Mouse (Mus musculus) ovary, postnatal 14 days (tissue): ENCODE results near the gene Arhgef26.
A peak's percentile ranks its signal among the peaks of the same experiment; 100 is the strongest.

Source experiments
- DNase-seq: peaks from one replicate; pipeline ENCODE4 v3.0.0; 2022; ENCODE audit warnings: low spot score

The Arhgef26 gene

GRCm38 (mm10) chr3:62338044-62338443, at the start of gene Arhgef26:
Gene Arhgef26 (plus strand): TSS chr3:62338344.
- DNase-seq = no peak

GRCm38 (mm10) chr3:62310493-62310892, 27.7 kb upstream of the Arhgef26 start:
- DNase-seq = no peak

GRCm38 (mm10) chr3:62311224-62311623, 26.9 kb upstream of the Arhgef26 start:
- DNase-seq = no peak

GRCm38 (mm10) chr3:62324708-62325107, 13.4 kb upstream of the Arhgef26 start:
- DNase-seq = no peak

GRCm38 (mm10) chr3:62327903-62328302, 10.2 kb upstream of the Arhgef26 start:
- no peak for DNase-seq

GRCm38 (mm10) chr3:62338461-62338853, 313 bp downstream of the Arhgef26 start:
- no peak for DNase-seq

- DNase-seq = peak; percentile 41
Observed at GRCm38 (mm10) chr3:62338854-62339515, 841 bp downstream of the Arhgef26 start.

GRCm38 (mm10) chr3:62339516-62340051, 1.4 kb downstream of the Arhgef26 start:
- peak; percentile 34 for DNase-seq

GRCm38 (mm10) chr3:62340154-62340760, 2.1 kb downstream of the Arhgef26 start:
- no peak for DNase-seq

- DNase-seq = no peak
Observed at GRCm38 (mm10) chr3:62340861-62341260, 2.7 kb downstream of the Arhgef26 start.

- DNase-seq = no peak
Observed at GRCm38 (mm10) chr3:62341496-62342205, 3.5 kb downstream of the Arhgef26 start.

GRCm38 (mm10) chr3:62348514-62349217, 10.5 kb downstream of the Arhgef26 start:
- DNase-seq = no peak

- DNase-seq = peak; percentile 13
Observed at GRCm38 (mm10) chr3:62349218-62349897, 11.2 kb downstream of the Arhgef26 start.

GRCm38 (mm10) chr3:62352071-62352470, 13.9 kb downstream of the Arhgef26 start:
- no peak for DNase-seq

GRCm38 (mm10) chr3:62352876-62353275, 14.7 kb downstream of the Arhgef26 start:
- no peak for DNase-seq

GRCm38 (mm10) chr3:62367882-62368281, 29.7 kb downstream of the Arhgef26 start:
- no peak for DNase-seq

GRCm38 (mm10) chr3:62372841-62373240, 34.7 kb downstream of the Arhgef26 start:
- DNase-seq = no peak

- no peak for DNase-seq
Observed at GRCm38 (mm10) chr3:62374346-62374745, 36.2 kb downstream of the Arhgef26 start.

GRCm38 (mm10) chr3:62374831-62375230, 36.7 kb downstream of the Arhgef26 start:
- DNase-seq = no peak

- DNase-seq = no peak
Observed at GRCm38 (mm10) chr3:62376719-62377118, 38.6 kb downstream of the Arhgef26 start.

- DNase-seq = no peak
Observed at GRCm38 (mm10) chr3:62379946-62380345, 41.8 kb downstream of the Arhgef26 start.

GRCm38 (mm10) chr3:62380420-62380819, 42.3 kb downstream of the Arhgef26 start:
- DNase-seq = no peak
